Mouse (Mus musculus): ENCODE measurements around the gene Upk2.

- TF ChIP-seq CTCF (IDR thresholded peaks at IDR 0.05; ENCODE audit: control insufficient read depth, insufficient read depth, low read length) (no peak), POLR2A (IDR thresholded peaks at IDR 0.05; ENCODE audit: borderline replicate concordance, control insufficient read depth, low read depth, low read length) (no peak)
Observed at GRCm38 (mm10) chr9:44488855-44489381, 34.1 kb upstream of the Upk2 start.

All from bone marrow, adult 2 months (tissue).